Mouse (Mus musculus) midbrain, postnatal 0 days (tissue): ENCODE measurements around the gene Apbb2. TPM values are rescaled to one million over a fixed set of nuclear protein-coding genes. Genes with fewer than 3 reads are reported as not detected.

ENCODE experiments used
- ATAC-seq: fragments of 200-750 bp; cut with Nextera tagmentation; 2 replicates; pipeline ENCODE4 v1.8.0; 2017; ENCODE audit warnings: moderate number of reproducible peaks, mild to moderate bottlenecking, moderate TSS enrichment, moderate library complexity; ENCODE audit not compliant: low FRiP score
- DNase-seq: peaks from one replicate; pipeline ENCODE4 v3.0.0-alpha.2; 2015; ENCODE audit warnings: low spot score
- H3K27ac ChIP-seq: fragments of 300-500 bp; sonication (generic); 2 replicates; pipeline ENCODE4 v1.5.1; 2014; ENCODE audit warnings: low read depth, mild to moderate bottlenecking, low read length, mixed read lengths
- H3K27me3 ChIP-seq: fragments of 300-500 bp; sonication (generic); 2 replicates; pipeline ENCODE4 v1.6.1; 2014; ENCODE audit warnings: low read length, control low read depth, mixed read lengths; ENCODE audit not compliant: insufficient read depth
- H3K36me3 ChIP-seq: fragments of 300-500 bp; sonication (generic); 2 replicates; pipeline ENCODE4 v1.6.1; 2014; ENCODE audit warnings: low read length, control low read depth, mixed read lengths; ENCODE audit not compliant: insufficient read depth
- H3K4me1 ChIP-seq: fragments of 300-500 bp; sonication (generic); 2 replicates; pipeline ENCODE4 v1.6.1; 2014; ENCODE audit warnings: mild to moderate bottlenecking, control low read depth, antibody characterized with exemption, low read length, mixed read lengths; ENCODE audit not compliant: insufficient read depth
- H3K4me2 ChIP-seq: fragments of 300-500 bp; sonication (generic); 2 replicates; pipeline ENCODE4 v1.6.1; 2014; ENCODE audit warnings: low read depth, mild to moderate bottlenecking, low read length, mixed read lengths; ENCODE audit not compliant: poor library complexity, severe bottlenecking
- H3K4me3 ChIP-seq: fragments of 300-500 bp; sonication (generic); 2 replicates; pipeline ENCODE4 v1.5.1; 2014; ENCODE audit warnings: low read depth, mild to moderate bottlenecking, low read length, moderate library complexity
- H3K9ac ChIP-seq: fragments of 300-500 bp; sonication (generic); replicated peaks from 2 replicates; pipeline ENCODE4 v1.6.1; 2014; ENCODE audit warnings: mild to moderate bottlenecking, low read length, moderate library complexity, mixed read lengths; ENCODE audit not compliant: poor library complexity, severe bottlenecking
- H3K9me3 ChIP-seq: fragments of 300-500 bp; sonication (generic); 2 replicates; pipeline ENCODE4 v1.6.1; 2016; ENCODE audit warnings: low read length, control low read depth
- CTCF ChIP-seq: IDR thresholded peaks from 2 replicates; pipeline ENCODE4 v1.5.1; 2016; ENCODE audit warnings: antibody characterized with exemption, mild to moderate bottlenecking
- WGBS: fragments of 180-500 bp; shearing (Covaris S2); extraction: QIAGEN DNeasy Blood & Tissue Kit; methylation state at CpG from one replicate; pipeline ENCODE4 v1.1.7; 2014; 5-methylcytosine and 5-hydroxymethylcytosine counted together
- polyA plus RNA-seq: library from polyadenylated mRNA; unstranded; fragments of >200 nt; fragmentation: Nextera tagmentation; extraction: Ambion mirVana; gene quantifications from 2 replicates; pipeline ENCODE4 v1.2.1, GENCODE M21; 2015
- total RNA-seq: library from RNA; depleted of rRNA; stranded (reverse); fragments of >200 nt; gene quantifications from 2 replicates; pipeline ENCODE4 v1.2.3, GENCODE M21; 2014

Gene Apbb2
- total and polyA plus RNA-seq, 2 experiments from 2014 or later: 60.6 to 76.0 TPM

DNA sequence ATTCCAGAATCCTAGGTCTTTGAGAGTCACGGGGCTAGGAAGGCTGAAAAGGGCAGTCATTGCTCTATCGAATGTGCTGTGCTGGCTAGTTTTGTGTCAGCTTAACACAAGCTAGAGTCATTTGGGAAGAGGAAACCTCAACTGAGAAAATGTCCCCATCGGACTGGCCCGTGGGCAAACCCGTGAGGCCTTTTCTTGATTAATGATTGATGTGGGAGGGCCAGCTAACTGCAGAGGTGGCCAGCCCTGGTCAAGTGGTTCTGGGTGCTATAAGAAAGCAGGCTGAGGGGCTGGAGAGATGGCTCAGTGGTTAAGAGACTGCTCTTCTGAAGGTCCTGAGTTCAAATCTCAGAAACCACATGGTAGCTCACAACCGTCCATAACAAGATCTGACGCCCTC is 212.2 kb downstream of the Apbb2 start:
- ATAC-seq: no peak
- 92% methylated on average over 7 of the region's 7 CpGs for WGBS
- no peaks in the 10 kb centered on the region for H3K27me3 ChIP-seq

DNA sequence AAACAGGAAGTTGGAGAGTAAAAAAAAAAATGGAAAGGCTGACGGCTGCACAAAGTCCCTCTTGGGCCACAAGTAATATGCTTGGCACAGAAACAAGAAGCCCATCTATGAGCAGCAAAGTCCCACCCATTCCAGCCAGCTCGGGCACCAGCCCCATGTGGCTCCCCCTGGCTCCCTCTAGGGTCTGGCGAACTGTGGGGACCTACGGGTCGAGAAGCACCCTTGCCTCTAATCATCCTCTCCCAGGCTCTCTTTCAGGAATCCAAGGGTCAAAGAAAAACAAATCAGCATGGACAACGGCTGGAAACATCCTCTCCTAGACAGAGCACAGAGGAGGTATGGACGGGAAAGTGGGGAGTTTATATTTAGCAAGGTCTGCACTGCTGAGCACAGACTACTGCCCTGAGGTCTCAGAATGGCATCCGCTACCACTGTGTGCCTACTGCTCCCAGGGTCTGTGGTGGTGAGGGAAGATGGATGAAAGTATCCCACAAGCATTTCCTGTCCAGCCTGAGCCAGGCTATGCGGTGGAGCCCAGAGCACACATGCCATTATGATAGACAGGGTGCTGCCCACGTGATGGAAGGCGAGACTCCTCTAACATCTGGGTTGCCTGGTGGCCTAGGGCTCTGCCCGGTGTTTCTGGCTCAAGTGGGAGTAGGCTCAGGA is 212.7 kb downstream of the Apbb2 start:
- H3K27me3 ChIP-seq: no peaks in the 10 kb centered on the region
- no peaks in the 10 kb centered on the region for H3K4me1 ChIP-seq
- no peak overlapping the region for H3K9ac ChIP-seq
- 83% methylated on average over 12 of the region's 12 CpGs for WGBS
- no peak for TF ChIP-seq CTCF
- H3K4me2 ChIP-seq: no peak overlapping the region
- H3K4me3 ChIP-seq: no peak overlapping the region
- no peak for ATAC-seq
- H3K36me3 ChIP-seq: no peaks in the 10 kb centered on the region
- no peak for DNase-seq
- no peaks in the 10 kb centered on the region for H3K9me3 ChIP-seq
- no peak overlapping the region for H3K27ac ChIP-seq

More for the DNA sequence above, 212.2 kb downstream of the Apbb2 start:
- DNase-seq: no peak
- Histone ChIP-seq H3K36me3 (no peaks in the 10 kb centered on the region), H3K4me1 (no peaks in the 10 kb centered on the region), H3K27ac (no peak overlapping the region), H3K9me3 (no peaks in the 10 kb centered on the region), H3K9ac (no peak overlapping the region), H3K4me2 (no peak overlapping the region), H3K4me3 (no peak overlapping the region)
- TF ChIP-seq CTCF: no peak

DNA sequence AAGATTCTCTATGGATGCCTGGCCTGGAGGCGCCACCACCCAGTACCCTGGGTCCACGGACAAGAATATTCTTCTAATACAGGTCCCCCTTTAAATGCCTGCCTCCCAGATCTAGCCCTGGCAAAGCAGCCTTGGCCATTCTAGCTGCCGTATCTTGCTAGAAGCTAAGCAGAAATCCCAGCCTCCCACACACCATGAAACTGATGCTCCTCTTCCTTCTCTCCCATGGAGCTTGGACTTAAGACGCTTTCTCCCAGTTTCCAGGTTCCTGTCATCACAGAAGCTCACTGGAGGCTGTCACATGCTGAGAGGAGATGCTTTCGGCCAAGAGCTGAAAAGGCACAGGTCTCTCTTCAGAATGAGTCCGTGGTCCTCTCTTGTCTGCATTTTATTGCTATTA is 213.3 kb downstream of the Apbb2 start:
- H3K27ac ChIP-seq: no peak overlapping the region
- no peaks in the 10 kb centered on the region for H3K9me3 ChIP-seq
- DNase-seq: no peak
- H3K36me3 ChIP-seq: no peaks in the 10 kb centered on the region
- H3K4me2 ChIP-seq: no peak overlapping the region
- WGBS: 88% methylated on average over 6 of the region's 6 CpGs
- TF ChIP-seq CTCF: no peak
- no peak overlapping the region for H3K4me3 ChIP-seq
- H3K4me1 ChIP-seq: no peaks in the 10 kb centered on the region
- ATAC-seq: no peak
- H3K9ac ChIP-seq: no peak overlapping the region
- H3K27me3 ChIP-seq: no peaks in the 10 kb centered on the region

DNA sequence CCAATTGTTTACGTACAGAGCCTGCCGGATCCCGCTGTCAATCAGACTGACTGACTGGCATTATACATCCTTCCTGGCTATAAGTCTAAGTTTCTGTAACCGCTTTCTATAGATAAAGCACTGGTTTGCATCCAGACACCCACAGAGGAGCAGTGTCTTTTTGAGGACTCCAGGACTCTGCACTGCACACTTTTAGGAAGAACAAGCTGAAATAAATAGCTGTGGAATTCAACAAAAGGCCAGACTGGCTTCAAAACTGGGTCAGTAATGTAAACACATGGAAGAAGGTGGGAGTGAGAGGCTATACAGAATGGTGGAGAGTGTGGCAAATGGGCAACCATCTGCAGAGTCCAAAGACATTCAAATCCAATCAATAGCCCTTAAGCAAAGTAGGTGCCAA is 218.0 kb downstream of the Apbb2 start:
- Histone ChIP-seq H3K27ac (no peak overlapping the region), H3K27me3 (no peaks in the 10 kb centered on the region), H3K4me1 (no peaks in the 10 kb centered on the region), H3K4me3 (no peak overlapping the region), H3K9ac (no peak overlapping the region), H3K9me3 (no peaks in the 10 kb centered on the region), H3K36me3 (no peaks in the 10 kb centered on the region), H3K4me2 (no peak overlapping the region)
- no peak for ATAC-seq
- DNase-seq: no peak
- WGBS: 89% methylated on average over 4 of the region's 4 CpGs
- no peak for TF ChIP-seq CTCF

DNA sequence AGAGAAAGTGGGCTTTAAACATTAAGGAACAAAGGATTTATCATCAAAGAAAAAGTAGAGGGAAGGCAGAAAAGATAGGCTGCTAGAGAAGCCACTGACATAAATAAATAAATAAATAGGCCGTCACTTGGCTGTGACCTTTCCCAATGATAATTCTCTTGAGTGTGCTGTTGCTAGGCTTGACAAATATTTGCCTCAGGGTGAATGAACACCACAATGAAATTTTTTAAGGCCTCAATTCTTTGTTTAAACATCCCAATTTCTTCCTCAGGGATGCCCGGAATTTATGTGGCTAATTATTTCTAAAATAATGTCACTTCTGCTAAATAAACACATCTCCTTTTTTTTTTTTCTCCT is 219.3 kb downstream of the Apbb2 start:
- no peaks in the 10 kb centered on the region for H3K36me3 ChIP-seq
- H3K4me2 ChIP-seq: no peak overlapping the region
- no peak for ATAC-seq
- WGBS: 50% methylated on average over 2 of the region's 2 CpGs
- no peak overlapping the region for H3K4me3 ChIP-seq
- no peaks in the 10 kb centered on the region for H3K4me1 ChIP-seq
- DNase-seq: no peak
- no peak overlapping the region for H3K27ac ChIP-seq
- TF ChIP-seq CTCF: no peak
- H3K27me3 ChIP-seq: no peaks in the 10 kb centered on the region
- H3K9ac ChIP-seq: no peak overlapping the region
- no peaks in the 10 kb centered on the region for H3K9me3 ChIP-seq

DNA sequence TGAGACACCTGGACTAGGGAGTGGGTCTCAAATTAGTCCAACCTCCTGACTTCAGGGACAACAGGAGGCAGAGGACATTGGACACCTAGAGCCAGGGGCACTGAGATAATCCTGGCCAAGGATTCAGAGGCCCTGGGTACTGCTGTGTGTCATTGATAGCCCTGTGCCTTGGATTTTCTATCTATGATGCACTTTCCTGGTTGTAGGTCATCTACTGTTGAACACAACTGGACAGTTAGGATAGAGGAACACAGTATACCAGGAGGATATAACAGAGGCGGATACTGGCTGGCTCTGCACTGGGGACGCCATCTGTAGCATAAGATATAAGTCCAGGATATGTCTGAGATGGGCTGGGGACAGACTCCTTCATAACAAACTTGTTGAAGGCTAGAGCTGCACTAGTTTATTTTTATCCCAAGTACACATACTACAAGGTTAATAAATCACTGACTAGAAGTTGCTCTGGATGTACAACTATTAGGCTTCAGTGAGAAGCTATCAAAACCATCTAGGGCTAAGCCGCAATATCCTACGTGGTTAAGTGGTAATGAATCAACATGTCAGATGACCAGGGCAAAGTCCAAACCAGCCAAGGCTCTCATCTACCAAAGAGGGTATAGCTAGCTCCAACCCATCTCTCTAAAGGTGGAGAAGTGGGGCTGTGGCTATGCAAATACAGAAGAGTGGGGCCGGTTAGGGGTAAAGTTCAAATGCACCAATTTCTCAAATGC is 219.9 kb downstream of the Apbb2 start:
- no peak for ATAC-seq
- H3K4me1 ChIP-seq: no peaks in the 10 kb centered on the region
- no peak for TF ChIP-seq CTCF
- H3K4me3 ChIP-seq: no peak overlapping the region
- H3K36me3 ChIP-seq: no peaks in the 10 kb centered on the region
- H3K27me3 ChIP-seq: no peaks in the 10 kb centered on the region
- no peak overlapping the region for H3K9ac ChIP-seq
- H3K4me2 ChIP-seq: no peak overlapping the region
- H3K9me3 ChIP-seq: no peaks in the 10 kb centered on the region
- DNase-seq: no peak
- no peak overlapping the region for H3K27ac ChIP-seq
- WGBS: 90% methylated on average over 5 of the region's 5 CpGs
